Mouse (Mus musculus): ENCODE data around the gene Sirt7.
"Not testable (repeated sequence)": the region's sequence is repeated elsewhere in the genome, so short reads cannot be mapped to it uniquely, and the experiment has no call there.

Gene Sirt7

GRCm38 (mm10) chr11:120617519-120618112 is 7.4 kb downstream of the Sirt7 start, which contains the start of gene Pcyt2:
Pcyt2 (minus strand) TSS chr11:120617936.
- peak; percentile 88 to 92 for DNase-seq (ENCODE audit: low spot score in 2 of 2)

- DNase-seq (ENCODE audit: low spot score in 2 of 2), result no peak
Measured at GRCm38 (mm10) chr11:120616617-120617294, 8.3 kb downstream of the Sirt7 start.

- no peak for DNase-seq (ENCODE audit: low spot score in 2 of 2)
Measured at GRCm38 (mm10) chr11:120615606-120616203, 9.3 kb downstream of the Sirt7 start.

DNA sequence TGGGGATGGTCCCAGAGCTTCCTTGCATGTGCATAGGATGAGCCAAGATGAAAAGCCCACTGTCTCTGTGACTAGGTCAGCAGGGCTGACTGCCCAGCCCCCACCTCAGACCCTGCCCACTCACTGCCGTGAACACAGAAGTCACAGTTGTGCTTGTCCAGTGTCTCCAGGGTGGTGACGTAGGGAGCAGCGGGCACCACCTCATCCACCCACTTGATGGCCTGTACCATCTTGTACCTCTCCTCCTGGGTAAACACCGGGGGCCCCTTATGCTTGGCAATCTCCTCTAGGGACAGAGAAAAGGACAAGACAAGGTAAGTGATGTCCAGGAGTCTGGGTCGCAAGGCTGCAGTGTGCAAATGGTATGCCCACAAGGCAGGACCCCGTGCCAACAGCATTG is 9.9 kb downstream of the Sirt7 start:
- DNase-seq (ENCODE audit: low spot score in 2 of 2), result no peak

DNA sequence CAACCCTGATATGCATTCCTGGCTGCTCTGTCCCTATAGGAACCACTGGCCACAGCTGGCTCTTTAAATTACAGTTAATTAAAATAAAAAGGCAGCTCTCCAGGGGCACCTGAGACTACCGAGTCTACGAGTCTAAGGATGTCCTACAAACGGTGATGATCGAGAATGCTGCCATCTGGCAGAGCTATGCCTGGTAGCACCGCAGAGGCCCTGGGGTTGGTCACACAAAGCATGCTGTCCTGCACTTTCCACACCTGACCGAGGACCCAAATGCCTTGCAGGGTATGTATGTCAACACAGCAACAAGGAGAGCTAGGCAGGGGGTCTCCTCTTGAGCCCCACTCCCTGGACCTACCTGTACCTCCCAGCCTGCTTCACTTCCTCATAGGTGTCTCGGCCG is 11.1 kb downstream of the Sirt7 start:
- no peak for DNase-seq (ENCODE audit: low spot score in 2 of 2)

DNA sequence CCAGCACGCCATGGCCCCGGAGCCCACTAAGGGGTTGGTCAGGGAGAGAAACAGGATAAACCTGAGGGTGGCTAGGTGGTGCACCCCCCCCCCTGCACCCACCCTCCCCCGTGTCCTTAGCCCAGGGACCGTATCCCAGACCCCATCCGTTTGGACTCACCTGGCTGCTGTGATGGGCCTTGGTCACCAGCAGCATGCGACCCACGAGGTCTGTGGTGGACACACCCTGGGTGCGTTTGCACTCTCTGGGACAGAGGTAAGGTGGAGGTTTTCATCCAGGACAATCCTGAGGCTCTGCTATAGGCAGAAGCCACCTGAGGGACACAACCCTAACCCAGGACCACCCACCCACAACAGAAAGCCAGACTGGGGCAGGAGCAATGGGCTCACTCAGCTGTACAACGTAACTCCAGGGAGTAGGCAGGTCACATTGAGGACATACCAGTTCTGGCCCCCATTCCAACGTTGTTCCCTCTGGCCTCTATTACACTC is 11.5 kb downstream of the Sirt7 start:
- DNase-seq (ENCODE audit: low spot score in 2 of 2), result no peak

DNA sequence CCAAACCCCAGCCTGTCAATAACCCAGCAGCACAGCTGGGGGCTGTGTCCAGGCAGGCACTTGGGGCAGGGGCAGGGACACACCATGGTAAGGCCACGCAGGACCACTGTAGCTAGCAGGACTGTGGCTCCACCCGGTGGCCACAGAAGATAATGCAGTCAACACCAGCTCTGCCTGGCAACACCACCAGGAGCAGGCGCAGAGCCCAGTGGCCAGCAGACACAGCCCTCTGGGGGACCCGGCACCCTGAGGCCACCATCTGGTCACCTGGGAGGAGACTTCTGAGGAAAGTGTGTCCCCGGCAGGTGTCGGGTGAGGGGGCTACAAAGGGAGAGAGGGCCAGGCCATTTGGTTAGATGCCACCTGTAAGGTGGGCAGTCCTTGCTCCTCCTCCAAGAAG is 12.3 kb downstream of the Sirt7 start:
- peak in 1 of 2 experiments; percentile 65 for DNase-seq (ENCODE audit: low spot score in 2 of 2)

DNA sequence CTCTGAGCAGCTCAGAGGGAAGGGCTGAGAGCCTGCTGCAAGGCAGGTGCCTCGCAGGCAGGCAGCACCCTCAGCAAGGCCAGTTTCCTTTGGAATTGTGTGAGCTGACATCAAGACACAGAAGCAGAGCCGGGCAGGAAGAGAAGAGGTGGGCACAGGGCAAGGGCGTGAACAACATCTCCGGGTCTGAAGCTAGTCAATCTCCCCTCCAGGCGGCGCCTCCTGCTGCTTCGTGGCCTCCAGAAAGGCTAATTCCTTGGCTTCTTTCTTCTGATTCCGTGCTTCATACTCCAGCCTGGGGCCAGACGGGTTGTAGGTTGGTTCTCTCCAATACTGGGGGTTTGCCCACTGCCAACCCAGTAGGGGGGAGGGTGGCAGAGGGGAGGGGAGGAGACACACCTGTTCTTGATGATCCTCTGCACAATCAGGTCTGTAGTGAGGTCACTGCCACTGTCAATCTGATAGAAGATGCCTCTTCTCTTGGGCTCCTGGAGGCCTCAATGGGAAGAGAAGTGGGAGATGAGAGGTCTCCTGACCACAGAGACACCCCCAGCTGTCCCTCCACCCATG is 14.5 kb downstream of the Sirt7 start:
- DNase-seq (ENCODE audit: low spot score in 2 of 2), result no peak

DNA sequence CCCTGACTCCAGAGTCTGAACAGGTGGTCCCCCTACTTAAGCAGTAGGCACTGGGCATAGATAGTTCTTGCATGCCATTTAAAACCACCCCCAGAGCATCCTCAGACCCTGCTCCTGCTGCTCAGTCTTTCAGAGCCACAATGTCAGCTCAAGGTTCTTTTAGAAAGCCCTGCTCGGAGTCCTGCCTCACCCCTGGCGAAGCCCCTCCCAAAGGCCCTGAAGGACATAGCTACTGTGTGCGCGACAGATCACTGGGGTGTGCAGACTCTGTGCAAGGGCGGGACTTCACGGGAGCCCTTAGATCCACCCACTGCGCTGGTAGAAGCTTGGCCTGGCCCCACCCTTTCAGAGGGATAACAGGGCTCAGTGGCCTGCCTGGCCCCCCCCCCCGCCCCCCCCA is 15.8 kb downstream of the Sirt7 start:
- no peak for DNase-seq (ENCODE audit: low spot score in 2 of 2)

GRCm38 (mm10) chr11:120608241-120609034 is 16.6 kb downstream of the Sirt7 start, which contains the start of gene Npb:
Npb (plus strand) TSS chr11:120608477.
- DNase-seq (ENCODE audit: low spot score in 2 of 2), result no peak

GRCm38 (mm10) chr11:120606764-120607163 is 18.3 kb downstream of the Sirt7 start:
- no peak for DNase-seq (ENCODE audit: low spot score in 2 of 2)

GRCm38 (mm10) chr11:120605667-120606066 is 19.4 kb downstream of the Sirt7 start:
- no peak for DNase-seq (ENCODE audit: low spot score in 2 of 2)

DNA sequence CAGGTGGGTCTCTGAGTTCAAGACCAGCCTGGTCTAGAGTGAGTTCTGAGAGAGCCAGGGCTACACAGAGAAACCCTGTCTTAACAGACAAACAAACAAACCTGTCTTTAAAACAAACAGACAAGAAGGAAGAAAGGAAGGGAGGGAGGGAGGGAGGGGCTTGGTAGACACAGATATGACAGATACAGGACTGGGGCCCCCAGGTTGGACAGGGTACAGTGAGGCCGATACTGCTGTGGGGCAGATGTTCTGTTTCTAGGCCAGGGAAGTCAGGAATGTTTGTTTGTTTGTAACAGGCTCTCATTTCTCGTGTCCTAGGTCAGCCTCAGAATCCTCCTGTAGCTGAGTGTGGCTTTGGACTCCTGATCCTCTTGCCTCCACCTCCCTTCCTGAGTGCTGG is 21.5 kb downstream of the Sirt7 start:
- no peak for DNase-seq (ENCODE audit: low spot score in 2 of 2)

DNA sequence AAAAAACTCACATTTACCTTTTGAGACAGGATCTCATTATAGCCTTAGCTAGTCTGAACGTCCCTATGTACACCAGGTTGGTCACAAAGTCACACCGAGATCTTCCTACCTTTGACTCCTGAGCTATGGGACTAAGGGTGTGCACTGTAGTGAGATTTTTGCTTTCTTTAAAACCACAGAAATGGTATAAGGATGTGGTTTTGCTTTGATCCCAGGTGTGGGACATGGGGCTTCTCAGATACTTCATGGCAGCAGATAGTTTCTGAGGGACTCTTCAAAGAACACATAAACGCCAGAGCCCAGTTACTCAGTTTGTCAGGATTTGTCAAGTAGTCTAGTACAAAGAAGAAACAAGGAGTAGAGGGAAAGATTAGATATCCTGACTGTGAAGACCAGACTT is 24.3 kb downstream of the Sirt7 start:
- no peak for DNase-seq (ENCODE audit: low spot score in 2 of 2)

GRCm38 (mm10) chr11:120598990-120599549 is 26.0 kb downstream of the Sirt7 start:
- no peak for DNase-seq (ENCODE audit: low spot score in 2 of 2)

DNA sequence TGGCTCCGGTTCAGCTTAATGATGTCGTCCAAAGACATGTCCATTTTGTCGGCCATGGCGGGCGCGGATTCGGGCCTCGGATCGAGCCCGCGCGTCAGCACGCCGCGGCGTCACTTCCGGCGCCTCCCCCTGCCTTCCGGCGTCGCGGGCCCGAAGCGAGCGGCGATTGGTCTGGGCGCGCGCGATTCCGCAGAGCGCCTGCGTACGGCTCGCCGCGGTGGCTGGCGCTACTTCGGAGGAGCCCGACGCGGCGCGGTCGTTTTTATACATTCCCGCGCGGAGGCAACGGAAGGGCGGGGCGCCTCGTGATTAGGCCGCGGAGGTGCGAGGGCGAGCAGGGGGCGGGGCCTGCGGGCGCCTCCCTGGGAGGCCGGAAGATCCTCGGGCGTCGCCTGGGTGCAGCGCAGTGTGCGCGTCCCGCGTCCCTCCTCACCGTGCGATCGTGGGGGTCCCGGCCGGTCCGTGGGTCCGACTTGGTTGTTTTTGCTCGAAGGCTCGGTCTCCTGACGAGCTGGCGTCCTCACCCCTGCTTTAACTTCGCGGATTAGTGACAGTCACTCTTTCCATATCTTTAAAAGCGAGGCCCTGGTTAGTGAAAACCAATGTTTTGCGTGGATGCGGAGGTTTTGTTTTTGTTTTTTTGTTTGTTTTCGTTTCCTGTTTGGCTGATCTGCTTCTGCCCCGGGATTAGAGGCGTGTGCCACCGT is 26.6 kb downstream of the Sirt7 start, which contains the start of the genes Alyref and Anapc11:
Alyref (minus strand) TSS at position 83 of the 707 bp plus-strand sequence.
Anapc11 (plus strand) TSS at position 139 of the 707 bp plus-strand sequence.
- DNase-seq (ENCODE audit: low spot score in 2 of 2), result peak; percentile 88 to 94

DNA sequence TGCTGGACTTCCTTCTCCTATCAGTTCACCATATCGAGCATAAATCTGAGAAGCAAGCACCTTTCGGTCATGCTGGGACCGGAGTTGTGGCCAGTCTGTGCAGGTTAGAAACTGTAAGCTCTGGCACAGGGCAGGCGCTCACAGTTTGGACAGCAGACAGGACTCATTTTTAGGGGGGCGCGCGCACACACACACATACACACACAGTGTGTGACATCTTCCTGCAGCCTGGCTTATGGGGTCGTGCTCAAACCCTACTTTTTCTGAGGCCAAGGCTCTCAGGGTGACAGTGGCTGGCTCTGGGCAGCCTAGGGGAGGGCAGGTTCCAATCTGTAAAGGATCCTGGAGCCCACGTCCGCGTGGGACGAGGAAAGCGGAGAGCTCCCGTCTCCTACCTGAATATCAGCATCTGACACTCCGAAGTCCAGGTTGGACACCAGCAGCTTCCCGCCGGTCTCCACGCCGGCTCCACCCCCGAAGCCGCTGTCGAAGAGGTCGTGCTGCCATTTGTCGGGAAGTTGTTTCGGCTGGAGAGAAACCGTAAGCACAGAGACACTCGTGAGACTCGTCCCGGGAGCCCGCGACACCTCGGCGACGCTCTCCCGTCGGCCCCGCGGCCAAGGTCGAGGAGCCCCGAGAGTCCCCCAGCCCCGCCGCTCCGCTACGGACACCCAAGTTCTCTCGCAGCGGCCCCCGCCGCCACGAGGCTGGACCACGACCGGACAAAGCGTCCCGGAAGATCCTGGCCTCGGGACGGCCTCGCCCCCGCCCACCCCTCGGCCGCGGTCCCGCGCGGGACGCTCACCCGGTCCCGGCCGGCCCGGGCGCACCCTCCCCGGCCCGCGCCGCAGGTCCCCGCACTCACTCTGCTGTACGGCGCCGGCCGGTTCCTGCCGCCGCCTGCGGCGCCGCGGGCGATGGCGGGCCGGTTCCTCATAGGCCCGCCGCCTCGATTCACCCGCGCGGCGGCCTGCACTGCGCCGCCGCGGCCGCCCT is 27.5 kb downstream of the Sirt7 start:
- no peak for DNase-seq (ENCODE audit: low spot score in 2 of 2)

DNA sequence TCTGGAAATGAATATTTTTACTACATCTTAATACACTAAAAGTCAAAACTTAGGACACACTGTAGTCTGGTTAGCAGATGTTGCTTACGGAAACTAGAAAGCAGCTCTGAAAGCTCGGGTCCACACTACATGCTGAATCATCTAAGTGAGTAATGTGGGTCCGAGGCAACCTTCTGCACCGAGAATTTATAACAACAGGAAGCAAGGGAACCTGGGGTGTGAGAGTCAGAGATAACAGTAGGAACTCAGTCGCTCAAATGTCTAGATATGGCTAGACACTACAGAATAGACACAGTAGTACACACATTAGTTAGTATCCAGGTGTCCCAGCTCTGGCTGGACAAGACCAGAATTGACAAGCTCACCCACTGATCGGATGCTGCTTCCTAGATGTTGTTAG is 36.5 kb downstream of the Sirt7 start:
- no peak for DNase-seq (ENCODE audit: low spot score in 2 of 2)

DNA sequence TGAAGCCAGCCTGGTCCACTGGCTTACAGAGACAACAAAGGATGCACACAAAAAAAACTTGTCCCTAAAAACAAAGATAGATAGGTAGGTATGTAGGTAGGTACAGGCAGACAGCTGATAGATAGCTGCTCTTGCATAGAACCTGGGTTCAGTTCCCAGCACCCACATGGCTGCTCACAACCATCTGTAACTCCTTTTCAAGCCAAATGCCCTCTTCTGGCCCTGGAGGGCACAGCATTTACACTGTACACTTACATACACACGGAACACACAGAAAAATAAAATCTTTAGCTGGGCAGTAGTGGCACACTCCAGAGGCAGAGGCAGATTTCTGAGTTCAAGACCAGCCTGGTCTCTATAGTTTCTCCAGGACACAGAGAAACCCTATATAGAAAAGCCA is 41.1 kb downstream of the Sirt7 start:
- DNase-seq (ENCODE audit: low spot score in 2 of 2), result no peak

DNA sequence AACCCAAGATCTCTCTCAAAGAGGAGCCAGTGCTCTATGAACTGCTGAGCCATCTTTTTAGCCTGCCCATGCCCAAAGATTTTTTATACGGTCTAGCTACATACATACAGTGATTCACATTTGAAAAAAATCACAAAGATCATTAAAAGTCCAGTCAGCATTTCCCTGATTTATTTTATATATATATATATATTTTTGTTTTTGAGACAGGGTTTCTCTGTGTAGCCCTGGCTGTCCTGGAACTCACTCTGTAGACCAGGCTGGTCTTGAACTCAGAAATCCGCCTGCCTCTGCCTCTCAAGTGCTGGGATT is 42.1 kb downstream of the Sirt7 start:
- not testable (repeated sequence) for DNase-seq (ENCODE audit: low spot score in 2 of 2)
